Mouse (Mus musculus): ENCODE data around the gene Sla2. TPM values are rescaled to one million over a fixed set of nuclear protein-coding genes. Genes with fewer than 3 reads are reported as not detected.
A peak's percentile ranks its signal among the peaks of the same experiment; 100 is the strongest.
"Not testable (repeated sequence)": the region's sequence is repeated elsewhere in the genome, so short reads cannot be mapped to it uniquely, and the experiment has no call there.

Gene Sla2
- total and polyA plus RNA-seq, 2 experiments from 2014 or later = not detected

DNA sequence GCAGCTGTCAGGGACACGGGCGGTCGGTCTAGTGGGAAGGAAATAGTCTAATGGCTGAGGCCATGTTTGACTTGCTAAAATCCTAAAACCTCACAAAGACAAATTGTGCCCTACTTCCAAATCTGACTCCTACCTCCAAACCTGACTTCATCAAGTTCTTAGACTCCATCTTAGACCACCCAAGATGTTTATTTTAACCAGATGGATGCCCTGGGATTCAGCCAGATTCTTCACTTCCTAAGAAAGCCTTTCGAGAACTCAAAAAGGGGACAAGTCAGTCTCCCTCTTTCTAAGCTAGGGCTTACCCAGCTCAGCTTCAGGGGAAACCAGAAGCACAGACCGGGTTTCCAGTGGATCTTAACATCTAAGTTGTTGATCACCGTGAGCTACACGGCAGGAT lies 28.3 kb downstream of the Sla2 start:
- Histone ChIP-seq H3K27me3 (ENCODE audit: insufficient read depth, low read length) (no peaks in the 10 kb centered on the region), H3K4me1 (ENCODE audit: insufficient read depth, low read length) (no peaks in the 10 kb centered on the region), H3K4me2 (ENCODE audit: low read depth, low read length, poor library complexity, severe bottlenecking) (no peak overlapping the region), H3K9me3 (ENCODE audit: low read length) (no peaks in the 10 kb centered on the region), H3K4me3 (ENCODE audit: low read depth, low read length) (no peak overlapping the region), H3K36me3 (ENCODE audit: insufficient read depth, low read length) (peaks cover 11% of the 10 kb centered on the region; the same call in 1 of the 2 replicates), H3K9ac (replicated peaks; ENCODE audit: low read length, poor library complexity, severe bottlenecking) (no peak overlapping the region), H3K27ac (ENCODE audit: low read depth, low read length) (no peak overlapping the region)
- ATAC-seq (ENCODE audit: low FRiP score) (no peak), DNase-seq (ENCODE audit: low spot score) (no peak)
- WGBS = 90% methylated on average over 7 of the region's 7 CpGs
- no peak for TF ChIP-seq CTCF (IDR thresholded peaks at IDR 0.05)

DNA sequence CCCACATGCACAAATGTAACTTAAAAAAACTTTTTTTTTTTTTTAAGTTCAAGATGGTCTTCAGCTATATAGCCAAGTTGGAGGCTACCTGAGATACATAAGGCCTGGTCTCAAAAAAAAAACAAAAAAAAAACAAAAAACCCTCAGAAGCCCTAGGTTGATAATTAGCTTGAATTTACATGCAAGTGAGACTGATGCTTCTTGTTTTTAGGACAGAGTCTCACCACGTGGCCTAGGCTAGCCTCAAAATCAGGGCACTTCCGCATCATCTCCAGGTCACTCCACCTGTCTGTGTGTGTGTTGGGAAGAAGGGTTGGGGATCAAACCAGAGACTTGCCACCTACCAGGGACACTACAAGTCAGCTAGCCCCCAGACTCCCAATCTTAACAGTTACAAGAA lies 29.2 kb downstream of the Sla2 start, which contains the start of gene 4930518I15Rik:
Gene 4930518I15Rik (minus strand): TSS at position 112 of the 400 bp plus-strand sequence.
- ATAC-seq (ENCODE audit: low FRiP score) (no peak), DNase-seq (ENCODE audit: low spot score) (no peak)
- H3K27me3 ChIP-seq (ENCODE audit: insufficient read depth, low read length) = no peaks in the 10 kb centered on the region
- H3K4me3 ChIP-seq (ENCODE audit: low read depth, low read length) = no peak within 1 kb of the TSS
- no peaks in the 10 kb centered on the region for H3K4me1 ChIP-seq (ENCODE audit: insufficient read depth, low read length)
- no peak within 1 kb of the TSS for H3K9ac ChIP-seq (replicated peaks; ENCODE audit: low read length, poor library complexity, severe bottlenecking)
- H3K27ac ChIP-seq (ENCODE audit: low read depth, low read length) = no peak within 1 kb of the TSS
- WGBS = 85% methylated on average over 2 of the region's 2 CpGs
- TF ChIP-seq CTCF (IDR thresholded peaks at IDR 0.05) = no peak
- H3K4me2 ChIP-seq (ENCODE audit: low read depth, low read length, poor library complexity, severe bottlenecking) = no peak within 1 kb of the TSS
- no peaks in the 10 kb centered on the region for H3K9me3 ChIP-seq (ENCODE audit: low read length)
- peaks cover 11% of the 10 kb centered on the region; the same call in 1 of the 2 replicates for H3K36me3 ChIP-seq (ENCODE audit: insufficient read depth, low read length)

DNA sequence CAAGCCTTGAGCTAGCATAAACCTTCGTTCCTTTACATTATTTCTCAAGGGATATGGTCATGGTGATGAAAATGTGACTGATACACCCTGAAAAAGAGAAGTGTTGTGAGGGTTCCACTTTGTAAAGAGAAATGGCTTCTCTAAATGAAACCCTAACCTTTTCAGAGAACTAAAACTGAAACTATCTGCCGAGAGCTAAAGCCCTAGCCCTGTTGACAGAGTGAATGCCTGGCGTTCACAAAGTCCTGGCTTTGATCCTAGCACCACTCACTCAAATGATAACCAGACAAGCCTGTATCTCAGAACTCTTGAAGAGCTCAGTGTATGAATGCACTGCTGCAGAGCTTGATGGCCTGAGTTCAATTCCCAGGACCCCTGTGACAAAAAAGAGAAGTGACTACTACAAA lies 29.6 kb downstream of the Sla2 start:
- H3K36me3 ChIP-seq (ENCODE audit: insufficient read depth, low read length) = peaks cover 11% of the 10 kb centered on the region; the same call in 1 of the 2 replicates
- no peak for TF ChIP-seq CTCF (IDR thresholded peaks at IDR 0.05)
- H3K27me3 ChIP-seq (ENCODE audit: insufficient read depth, low read length) = no peaks in the 10 kb centered on the region
- no peak overlapping the region for H3K9ac ChIP-seq (replicated peaks; ENCODE audit: low read length, poor library complexity, severe bottlenecking)
- no peaks in the 10 kb centered on the region for H3K9me3 ChIP-seq (ENCODE audit: low read length)
- H3K4me1 ChIP-seq (ENCODE audit: insufficient read depth, low read length) = no peaks in the 10 kb centered on the region
- DNase-seq (ENCODE audit: low spot score) = no peak
- 73% methylated on average over 3 of the region's 3 CpGs for WGBS
- no peak overlapping the region for H3K4me3 ChIP-seq (ENCODE audit: low read depth, low read length)
- ATAC-seq (ENCODE audit: low FRiP score) = no peak
- H3K4me2 ChIP-seq (ENCODE audit: low read depth, low read length, poor library complexity, severe bottlenecking) = no peak overlapping the region
- no peak overlapping the region for H3K27ac ChIP-seq (ENCODE audit: low read depth, low read length)

DNA sequence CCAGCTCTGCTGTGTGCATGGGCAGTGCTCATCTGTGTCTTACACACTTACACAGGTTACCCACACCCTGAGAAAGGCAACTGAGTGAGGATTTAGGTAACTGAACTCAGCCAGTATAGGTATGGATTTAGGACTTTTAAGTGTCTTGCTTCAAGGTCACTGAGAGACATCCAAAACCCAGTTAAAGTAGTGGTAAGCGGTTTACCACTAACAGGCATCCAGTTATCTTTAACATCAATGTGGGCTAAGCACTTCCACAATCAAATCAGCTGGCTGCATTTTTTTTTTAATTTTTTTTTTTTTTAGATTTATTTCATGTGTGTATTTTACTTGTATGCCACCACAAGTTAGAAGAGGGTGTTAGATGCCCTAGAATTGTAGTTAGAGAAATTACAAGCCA lies 30.7 kb downstream of the Sla2 start:
- ATAC-seq (ENCODE audit: low FRiP score) (no peak), DNase-seq (ENCODE audit: low spot score) (no peak)
- no peak for TF ChIP-seq CTCF (IDR thresholded peaks at IDR 0.05)
- H3K9ac ChIP-seq (replicated peaks; ENCODE audit: low read length, poor library complexity, severe bottlenecking) = no peak overlapping the region
- 98% methylated on average over 1 of the region's 1 CpGs for WGBS
- H3K4me3 ChIP-seq (ENCODE audit: low read depth, low read length) = no peak overlapping the region
- H3K27me3 ChIP-seq (ENCODE audit: insufficient read depth, low read length) = no peaks in the 10 kb centered on the region
- peaks cover 11% of the 10 kb centered on the region; the same call in 1 of the 2 replicates for H3K36me3 ChIP-seq (ENCODE audit: insufficient read depth, low read length)
- no peaks in the 10 kb centered on the region for H3K4me1 ChIP-seq (ENCODE audit: insufficient read depth, low read length)
- H3K27ac ChIP-seq (ENCODE audit: low read depth, low read length) = no peak overlapping the region
- no peak overlapping the region for H3K4me2 ChIP-seq (ENCODE audit: low read depth, low read length, poor library complexity, severe bottlenecking)
- no peaks in the 10 kb centered on the region for H3K9me3 ChIP-seq (ENCODE audit: low read length)

DNA sequence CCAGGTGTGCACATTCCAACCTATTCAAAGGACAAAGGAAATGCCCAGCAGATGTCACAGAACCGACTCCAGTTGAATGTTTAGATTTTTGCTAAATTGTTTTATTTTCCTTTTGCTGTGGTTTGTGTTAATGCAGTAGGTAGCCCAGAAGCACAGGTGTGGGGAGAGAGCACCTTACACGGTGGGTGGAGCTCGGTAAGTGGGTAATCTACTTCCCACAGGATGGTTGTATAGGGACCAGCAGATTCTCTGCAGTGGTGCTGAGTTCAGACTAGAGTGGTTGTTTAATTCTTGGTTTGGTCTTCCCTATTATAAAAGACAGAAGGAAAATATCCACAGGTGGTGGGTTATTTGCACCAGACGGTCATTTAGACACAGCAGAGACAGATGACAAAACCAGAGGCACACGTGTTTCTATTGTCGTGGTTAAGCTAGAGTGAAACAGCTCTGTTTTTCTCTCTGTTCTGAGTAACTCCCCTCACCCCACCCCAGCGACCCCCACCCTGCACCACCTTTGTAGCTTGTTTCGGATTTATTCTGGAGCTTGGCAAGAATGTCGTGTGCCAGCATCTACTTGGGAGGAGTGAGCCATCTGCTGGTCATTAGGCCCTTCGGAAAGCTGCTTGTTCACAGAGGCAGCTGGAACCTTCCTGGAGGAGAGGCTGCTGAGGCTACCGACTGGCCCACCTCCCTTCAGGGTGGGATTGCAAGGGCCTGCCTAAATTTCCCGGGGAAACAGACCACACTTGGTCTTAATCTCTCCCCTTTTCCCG lies 32.8 kb downstream of the Sla2 start:
- peak; percentile 88 for DNase-seq (ENCODE audit: low spot score)
- H3K4me1 ChIP-seq (ENCODE audit: insufficient read depth, low read length); H3K9me3 ChIP-seq (ENCODE audit: low read length); H3K4me3 ChIP-seq (ENCODE audit: low read depth, low read length); H3K9ac ChIP-seq (replicated peaks; ENCODE audit: low read length, poor library complexity, severe bottlenecking); H3K27me3 ChIP-seq (ENCODE audit: insufficient read depth, low read length); H3K4me2 ChIP-seq (ENCODE audit: low read depth, low read length, poor library complexity, severe bottlenecking); ATAC-seq (ENCODE audit: low FRiP score); H3K27ac ChIP-seq (ENCODE audit: low read depth, low read length): not testable (repeated sequence)
- TF ChIP-seq CTCF (IDR thresholded peaks at IDR 0.05) = peak; percentile 75
- WGBS = 45% methylated on average over 13 of the region's 13 CpGs
- H3K36me3 ChIP-seq (ENCODE audit: insufficient read depth, low read length) = peaks cover 11% of the 10 kb centered on the region; the same call in 1 of the 2 replicates

DNA sequence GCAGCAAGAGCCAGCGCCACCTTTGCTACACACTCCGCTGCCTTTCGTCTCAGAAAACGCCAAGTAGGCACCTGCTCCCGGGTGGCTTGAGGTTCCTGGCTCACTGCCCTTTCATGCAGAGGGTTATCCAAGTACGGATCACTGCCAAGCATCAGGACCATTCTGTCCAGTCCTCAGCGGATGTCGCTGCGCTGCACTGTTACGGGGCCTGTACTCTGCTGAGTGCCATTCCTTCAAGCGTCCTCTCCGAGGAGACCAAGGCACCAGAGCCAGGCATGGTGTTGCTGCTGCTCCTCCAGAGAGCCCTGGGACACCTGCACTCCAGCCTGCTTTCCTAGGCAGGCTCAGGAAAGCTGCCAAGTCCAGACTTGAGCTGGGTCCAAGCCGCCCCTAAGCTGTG lies 33.4 kb downstream of the Sla2 start:
- H3K9me3 ChIP-seq (ENCODE audit: low read length); H3K9ac ChIP-seq (replicated peaks; ENCODE audit: low read length, poor library complexity, severe bottlenecking); ATAC-seq (ENCODE audit: low FRiP score); H3K27me3 ChIP-seq (ENCODE audit: insufficient read depth, low read length); H3K36me3 ChIP-seq (ENCODE audit: insufficient read depth, low read length); H3K27ac ChIP-seq (ENCODE audit: low read depth, low read length); H3K4me3 ChIP-seq (ENCODE audit: low read depth, low read length); DNase-seq (ENCODE audit: low spot score); H3K4me2 ChIP-seq (ENCODE audit: low read depth, low read length, poor library complexity, severe bottlenecking); H3K4me1 ChIP-seq (ENCODE audit: insufficient read depth, low read length): not testable (repeated sequence)
- WGBS = 64% methylated on average over 8 of the region's 13 CpGs
